Mouse (Mus musculus): ENCODE measurements around the gene Crebbp.

Crebbp gene

DNA sequence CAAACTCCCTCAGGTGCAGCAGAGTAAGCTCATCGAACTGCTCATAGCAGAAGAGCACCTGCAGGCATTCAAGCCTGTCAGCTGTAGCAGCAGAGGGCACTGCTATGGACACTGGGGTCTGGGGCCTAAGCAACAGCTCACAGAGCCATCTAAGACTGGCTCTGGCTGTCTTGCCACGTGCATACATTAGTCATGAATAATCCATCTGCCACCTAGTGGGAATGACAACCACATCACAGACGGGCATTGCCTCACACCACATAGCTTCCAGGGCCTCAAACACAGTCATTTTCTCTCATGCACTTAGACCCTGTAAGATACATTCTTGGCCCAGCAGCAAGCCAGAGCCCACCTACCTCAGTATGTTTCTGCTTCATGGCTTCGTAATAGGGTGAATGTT, 168.3 kb downstream of the Crebbp start:
- no peak for DNase-seq (ENCODE audit: low read depth, low spot score)

DNA sequence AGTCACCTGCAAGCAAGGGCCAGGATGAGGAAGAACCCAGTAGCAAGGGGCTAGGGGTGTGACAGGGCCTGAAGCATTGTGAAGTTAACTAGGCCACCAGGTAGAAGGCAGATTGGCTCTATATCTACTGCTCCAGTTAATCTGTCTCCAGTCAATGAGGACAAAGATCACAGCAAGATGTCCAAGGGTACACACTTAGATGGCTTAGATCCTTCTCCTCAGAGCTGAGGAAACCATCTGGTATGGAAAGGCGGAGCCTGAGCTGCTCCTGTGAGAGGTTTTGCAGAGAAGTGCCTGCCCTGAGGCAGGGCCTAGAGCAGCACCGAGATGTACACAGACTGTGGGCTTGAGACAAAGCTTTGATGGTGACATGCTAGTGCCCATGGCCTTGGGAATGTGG, 169.7 kb downstream of the Crebbp start:
- no peak for DNase-seq (ENCODE audit: low read depth, low spot score)

DNA sequence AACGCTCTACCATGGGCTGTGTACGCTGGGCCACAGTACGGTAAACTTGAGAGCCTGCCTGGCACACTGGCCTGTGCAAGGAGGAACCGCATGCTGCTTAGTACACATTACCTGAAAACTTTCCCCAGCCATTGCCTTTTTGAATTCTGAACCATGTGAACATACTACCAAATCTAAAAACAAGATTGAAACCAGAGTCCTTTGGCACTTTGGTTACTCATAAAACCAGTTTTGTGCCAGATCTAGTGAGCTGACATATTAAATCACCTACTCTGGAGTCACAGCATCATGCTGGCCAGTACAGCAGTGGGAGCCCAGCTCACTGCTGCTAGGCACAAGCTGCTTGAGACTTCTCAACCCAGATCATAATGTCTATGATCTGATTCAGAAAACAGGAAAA, 172.2 kb downstream of the Crebbp start:
- DNase-seq (ENCODE audit: low read depth, low spot score) = no peak

DNA sequence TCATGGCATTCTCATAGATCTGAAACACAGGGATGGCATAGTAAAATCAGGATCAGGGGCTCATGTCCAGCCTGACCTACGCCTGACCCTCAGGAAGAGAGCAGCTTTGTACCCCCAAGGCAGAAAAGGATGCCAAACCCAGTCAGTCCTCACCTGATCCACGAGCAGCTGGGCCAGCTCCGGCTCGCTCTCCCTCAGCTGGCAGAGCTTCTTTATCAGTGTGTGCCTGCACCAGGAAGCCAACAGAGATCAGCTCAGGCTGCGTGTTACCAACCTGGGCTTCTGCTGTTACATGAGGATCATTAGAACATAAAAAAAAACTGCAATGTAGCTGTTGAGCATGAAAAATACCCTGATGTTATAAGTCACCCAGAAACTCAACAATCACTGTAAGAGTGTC, 173.6 kb downstream of the Crebbp start:
- no peak for DNase-seq (ENCODE audit: low read depth, low spot score)

DNA sequence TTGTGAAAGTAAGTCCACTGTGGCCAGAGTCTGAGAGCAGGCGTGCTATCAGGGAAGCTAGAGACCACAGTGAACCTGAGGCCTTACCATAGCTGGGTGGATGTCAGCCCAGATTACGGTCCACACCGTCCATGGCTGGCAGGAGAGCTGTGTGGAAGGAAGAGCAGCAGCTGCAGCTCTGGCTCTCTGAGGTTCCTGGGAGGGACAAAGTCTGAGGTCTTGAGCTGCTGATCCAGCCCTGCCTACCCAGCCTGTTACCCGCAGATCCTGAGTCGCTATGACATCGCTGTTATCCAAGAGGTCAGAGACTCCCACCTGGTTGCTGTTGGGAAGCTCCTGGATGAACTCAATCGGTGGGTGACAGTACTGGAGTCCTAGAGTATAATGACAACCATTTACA, 176.1 kb downstream of the Crebbp start:
- no peak for DNase-seq (ENCODE audit: low read depth, low spot score)

DNA sequence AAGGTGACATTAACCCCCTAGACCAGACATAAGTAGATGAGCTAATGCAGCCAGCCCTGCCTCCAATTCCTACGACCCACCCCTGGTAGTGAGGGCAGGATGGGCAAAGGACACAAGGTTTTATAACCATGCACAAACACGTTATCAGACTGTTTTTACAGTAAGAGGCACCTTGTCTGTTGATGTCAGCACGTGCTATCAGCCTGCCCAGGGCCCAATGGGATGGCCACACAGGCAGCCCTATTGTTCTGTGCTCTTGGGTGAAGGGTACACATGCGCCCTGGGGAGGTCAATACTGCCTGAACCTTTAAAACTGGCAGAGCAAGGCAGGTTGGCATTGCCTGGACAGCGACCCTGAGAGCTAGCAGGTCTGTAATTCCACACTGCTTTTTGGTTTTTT, 177.0 kb downstream of the Crebbp start, which contains the start of gene Dnase1:
Gene Dnase1, plus strand, starts transcription at position 136 of the 400 bp plus-strand sequence.
- DNase-seq (ENCODE audit: low read depth, low spot score) = no peak

DNA sequence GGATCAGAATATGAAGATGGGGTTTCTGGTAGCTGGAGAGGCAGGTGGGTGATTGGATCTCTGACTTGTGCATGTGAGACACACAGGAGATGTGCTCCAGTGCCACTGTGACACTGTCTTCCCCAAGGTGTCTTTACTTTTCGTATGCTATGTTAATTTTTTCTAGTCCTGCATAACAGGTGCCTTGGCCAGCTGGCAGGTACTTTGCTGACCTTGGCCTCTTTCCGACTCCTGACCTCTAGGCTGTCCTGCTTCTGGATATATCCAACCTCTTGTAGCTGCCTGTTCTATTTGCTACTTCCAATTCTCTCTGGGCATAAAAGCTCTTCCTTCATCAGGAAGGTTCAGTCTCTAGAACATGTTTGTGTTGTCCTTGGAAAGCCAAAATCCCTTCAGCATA, 178.2 kb downstream of the Crebbp start:
- no peak for DNase-seq (ENCODE audit: low read depth, low spot score)

DNA sequence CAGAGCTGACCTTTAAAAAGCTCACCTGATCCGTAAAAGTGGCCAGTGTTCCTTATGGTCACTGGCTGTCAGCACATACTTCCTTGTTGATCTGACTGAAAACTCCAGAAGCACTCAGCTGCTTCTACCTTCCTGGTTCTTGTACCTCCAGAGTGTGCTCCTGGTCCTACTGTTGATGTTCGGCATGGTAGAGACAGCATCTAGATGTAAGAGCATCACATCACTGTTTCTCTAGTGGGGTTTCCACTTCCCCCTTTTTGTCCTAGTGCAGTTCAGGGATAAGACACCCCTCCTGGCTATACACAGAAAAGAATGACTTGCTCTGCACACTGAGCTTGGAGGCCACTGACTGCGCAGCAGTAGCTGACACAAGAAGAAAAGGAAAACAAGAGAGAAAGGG, 179.3 kb downstream of the Crebbp start:
- DNase-seq (ENCODE audit: low read depth, low spot score) = no peak

DNA sequence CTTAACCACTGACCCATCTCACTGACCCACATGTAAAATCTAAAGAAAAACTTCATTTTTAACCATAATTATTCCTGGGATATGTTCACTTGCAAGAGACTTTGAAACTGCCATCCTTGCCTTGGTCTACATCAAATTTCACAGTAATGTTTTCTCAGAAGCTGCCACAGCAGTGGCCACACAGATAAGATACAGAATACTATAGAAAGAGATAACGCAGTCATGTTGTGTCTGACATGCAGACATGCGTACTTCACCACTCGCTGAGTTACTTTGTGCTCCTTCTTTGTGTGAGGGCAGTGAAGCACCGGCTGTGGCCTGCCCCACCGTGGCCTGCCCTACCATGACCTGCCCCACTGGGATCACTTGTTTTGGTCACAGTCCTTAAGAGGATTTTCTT, 179.8 kb downstream of the Crebbp start:
- DNase-seq (ENCODE audit: low read depth, low spot score) = no peak

DNA sequence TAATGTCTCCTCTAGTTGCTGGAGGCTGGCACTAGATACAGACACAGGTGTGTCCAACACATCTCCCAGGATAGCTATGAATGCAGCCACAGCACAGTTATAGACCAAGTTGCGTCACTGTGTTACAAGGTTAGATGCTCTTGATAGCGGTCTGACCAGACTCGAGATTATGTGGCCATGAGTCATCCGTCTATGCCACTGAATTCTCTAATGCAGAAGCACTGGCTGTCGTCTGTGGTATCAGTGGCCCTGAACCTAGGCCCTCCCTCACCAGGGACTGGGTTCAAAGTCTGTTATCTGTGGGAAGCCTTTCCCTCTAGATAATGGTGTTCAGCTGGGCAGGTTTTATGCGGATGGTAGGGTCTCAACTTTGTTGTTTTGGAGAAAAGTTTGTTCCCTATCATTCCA, 181.5 kb downstream of the Crebbp start:
- DNase-seq (ENCODE audit: low read depth, low spot score) = no peak

DNA sequence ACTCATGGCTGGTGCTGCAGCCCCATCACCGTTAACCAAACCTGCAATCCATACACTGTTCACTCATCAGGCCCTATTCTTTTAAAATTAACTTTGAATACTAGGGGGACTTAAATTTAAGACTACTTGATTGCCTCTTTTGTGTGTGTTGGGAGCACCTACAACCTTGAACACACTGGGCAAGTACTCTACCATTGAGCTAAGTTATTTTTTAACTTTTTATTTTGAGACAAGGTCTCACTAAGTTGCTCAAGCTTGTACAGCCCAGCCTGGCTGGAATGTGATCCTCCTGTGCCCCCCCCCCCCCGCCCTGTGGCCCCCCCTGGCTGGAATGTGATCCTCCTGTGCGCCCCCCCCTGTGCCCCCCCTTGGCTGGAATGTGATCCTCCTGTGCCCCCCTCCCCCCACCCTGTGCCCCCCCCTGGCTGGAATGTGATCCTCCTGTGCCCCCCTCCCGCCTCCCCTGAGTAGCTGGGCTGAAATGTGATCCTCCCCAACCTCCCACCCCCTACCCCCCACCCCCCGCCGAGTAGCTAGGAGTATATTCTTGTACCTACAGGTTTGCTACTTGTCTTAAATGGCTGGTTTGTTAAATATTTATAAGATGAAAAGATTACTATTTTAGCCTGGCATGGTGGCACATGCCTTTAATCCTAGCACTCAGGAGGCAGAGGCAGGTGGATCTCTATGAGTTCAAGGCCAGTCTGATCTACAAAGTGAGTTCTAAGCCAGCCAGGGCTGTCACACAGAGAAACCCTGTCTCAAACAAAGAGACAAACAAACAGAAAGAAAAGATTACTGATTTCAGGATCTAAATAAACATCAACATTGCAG, 182.1 kb downstream of the Crebbp start:
- no peak for DNase-seq (ENCODE audit: low read depth, low spot score)
